Mouse (Mus musculus) CH12.LX (cell line): ENCODE data around the gene M6pr. TPM values are rescaled to one million over a fixed set of nuclear protein-coding genes. Genes with fewer than 3 reads are reported as not detected.

Experiments used
- DNase-seq: peaks from one replicate; pipeline ENCODE4 v3.0.0-alpha.2; 2013; ENCODE audit errors: extremely low read depth
- H3K27ac ChIP-seq: 2 replicates; pipeline ENCODE4 v1.5.1; 2012; ENCODE audit warnings: low read depth, mild to moderate bottlenecking, control low read depth, moderate library complexity; ENCODE audit not compliant: insufficient read depth
- H3K27me3 ChIP-seq: replicated peaks from 2 replicates; pipeline ENCODE3; 2012; ENCODE audit warnings: inconsistent platforms
- H3K36me3 ChIP-seq, 2 experiments: replicated peaks in 1 of 2; 2 replicates each; pipeline versions ENCODE3 to v1.6.1; 2012; ENCODE audit warnings: inconsistent platforms in 1 of 2, low read length in 1 of 2, mild to moderate bottlenecking in 1 of 2, mixed read lengths in 1 of 2, moderate library complexity in 1 of 2; ENCODE audit not compliant: control insufficient read depth in 1 of 2, insufficient read depth in 1 of 2
- H3K4me1 ChIP-seq, 2 experiments: 2 replicates each; pipeline ENCODE4 v1.6.1; 2012; ENCODE audit warnings: inconsistent platforms in 1 of 2, moderate library complexity in 1 of 2; ENCODE audit not compliant: insufficient read depth in 2 of 2, control insufficient read depth in 1 of 2
- H3K4me2 ChIP-seq: 2 replicates; pipeline ENCODE4 v1.6.1; 2012; ENCODE audit warnings: low read depth, mild to moderate bottlenecking, control low read depth; ENCODE audit not compliant: poor library complexity, insufficient read depth, severe bottlenecking
- H3K4me3 ChIP-seq, 3 experiments: fragments of 150-350 bp in 1 of 3; sonication (generic) in 1 of 3; replicated peaks in 1 of 3; 2 replicates each; pipeline versions ENCODE3 to v1.5.1; 2011 to 2012; ENCODE audit warnings: low read depth in 2 of 3, low read length in 2 of 3, mild to moderate bottlenecking in 2 of 3, moderate library complexity in 2 of 3, control low read depth in 1 of 3, improper control_type of control experiment in 1 of 3, inconsistent platforms in 1 of 3, mixed read lengths in 1 of 3; ENCODE audit not compliant: poor library complexity in 1 of 3
- H3K79me2 ChIP-seq: replicated peaks from 2 replicates; pipeline ENCODE4 v1.6.1; 2012; ENCODE audit warnings: mild to moderate bottlenecking, moderate library complexity; ENCODE audit not compliant: control insufficient read depth, poor library complexity, insufficient read depth, severe bottlenecking; ENCODE audit errors: extremely low read depth
- H3K9ac ChIP-seq: 2 replicates; pipeline ENCODE4 v1.6.1; 2012; ENCODE audit warnings: low read depth, mild to moderate bottlenecking, control low read depth, moderate library complexity; ENCODE audit not compliant: insufficient read depth
- H3K9me3 ChIP-seq: replicated peaks from 2 replicates; pipeline ENCODE3; 2012; ENCODE audit warnings: low read length, inconsistent platforms, mixed read lengths
- BHLHE40 ChIP-seq: IDR thresholded peaks from 2 replicates; pipeline ENCODE4 v1.6.1; 2011; ENCODE audit warnings: mild to moderate bottlenecking, low read depth, low read length, improper control_type of control experiment
- CHD1 ChIP-seq: IDR thresholded peaks from 2 replicates; pipeline ENCODE4 v1.6.1; 2012; ENCODE audit warnings: low read depth, low read length, improper control_type of control experiment, inconsistent platforms
- CHD2 ChIP-seq: IDR thresholded peaks from 2 replicates; pipeline ENCODE4 v1.6.1; 2011; ENCODE audit warnings: low read length, improper control_type of control experiment
- CTCF ChIP-seq, 2 experiments: IDR thresholded peaks in 1 of 2; conservative IDR thresholded peaks in 1 of 2; 2 replicates each; pipeline ENCODE4 v1.5.1; 2011 to 2012; ENCODE audit warnings: low read depth in 2 of 2, low read length in 2 of 2, improper control_type of control experiment in 1 of 2, inconsistent platforms in 1 of 2, mild to moderate bottlenecking in 1 of 2, moderate library complexity in 1 of 2
- E2F4 ChIP-seq: IDR thresholded peaks from 2 replicates; pipeline ENCODE4 v1.6.1; 2011; ENCODE audit warnings: low read depth, low read length, improper control_type of control experiment; ENCODE audit not compliant: insufficient replicate concordance
- ELF1 ChIP-seq: IDR thresholded peaks from 2 replicates; pipeline ENCODE4 v1.6.1; 2014; ENCODE audit warnings: low read depth, mild to moderate bottlenecking, inconsistent platforms, low read length, improper control_type of control experiment
- EP300 ChIP-seq: IDR thresholded peaks from 2 replicates; pipeline ENCODE4 v1.6.1; 2011; ENCODE audit warnings: low read length, improper control_type of control experiment
- ETS1 ChIP-seq: conservative IDR thresholded peaks from 2 replicates; pipeline ENCODE4 v1.6.1; 2012; ENCODE audit warnings: low read depth, mild to moderate bottlenecking, inconsistent platforms, low read length, improper control_type of control experiment, moderate library complexity
- GABPA ChIP-seq: IDR thresholded peaks from 2 replicates; pipeline ENCODE4 v1.6.1; 2012; ENCODE audit warnings: low read depth, low read length, improper control_type of control experiment, inconsistent platforms; ENCODE audit not compliant: insufficient replicate concordance
- HCFC1 ChIP-seq: IDR thresholded peaks from 2 replicates; pipeline ENCODE4 v1.6.1; 2012; ENCODE audit warnings: low read depth, mild to moderate bottlenecking, inconsistent platforms, low read length, improper control_type of control experiment
- IRF4 ChIP-seq: IDR thresholded peaks from 2 replicates; pipeline ENCODE4 v1.6.1; 2014; ENCODE audit warnings: low read depth, mild to moderate bottlenecking, inconsistent platforms, low read length, improper control_type of control experiment
- JUN ChIP-seq: IDR thresholded peaks from 2 replicates; pipeline ENCODE4 v1.6.1; 2011; ENCODE audit warnings: low read depth, mild to moderate bottlenecking, low read length, improper control_type of control experiment, moderate library complexity; ENCODE audit not compliant: insufficient read depth
- JUND ChIP-seq: conservative IDR thresholded peaks from 2 replicates; pipeline ENCODE4 v1.6.1; 2011; ENCODE audit warnings: low read depth, low read length, improper control_type of control experiment
- KAT2A ChIP-seq: IDR thresholded peaks from 2 replicates; pipeline ENCODE4 v1.6.1; 2012; ENCODE audit warnings: low read length, improper control_type of control experiment, inconsistent platforms; ENCODE audit not compliant: insufficient replicate concordance
- MAX ChIP-seq: IDR thresholded peaks from 2 replicates; pipeline ENCODE4 v1.6.1; 2011; ENCODE audit warnings: low read length, improper control_type of control experiment
- MAZ ChIP-seq: IDR thresholded peaks from 2 replicates; pipeline ENCODE4 v1.6.1; 2012; ENCODE audit warnings: low read depth, mild to moderate bottlenecking, inconsistent platforms, low read length, improper control_type of control experiment, moderate library complexity
- MEF2A ChIP-seq: IDR thresholded peaks from 2 replicates; pipeline ENCODE4 v1.6.1; 2014; ENCODE audit warnings: low read depth, mild to moderate bottlenecking, inconsistent platforms, low read length, improper control_type of control experiment, borderline replicate concordance
- MXI1 ChIP-seq: IDR thresholded peaks from 2 replicates; pipeline ENCODE4 v1.6.1; 2011; ENCODE audit warnings: mild to moderate bottlenecking, low read depth, low read length, improper control_type of control experiment
- MYC ChIP-seq: IDR thresholded peaks from 2 replicates; pipeline ENCODE4 v1.6.1; 2011; ENCODE audit warnings: low read depth, mild to moderate bottlenecking, improper control_type of control experiment, low read length
- NELFE ChIP-seq: IDR thresholded peaks from 2 replicates; pipeline ENCODE4 v1.6.1; 2011; ENCODE audit warnings: low read depth, low read length, improper control_type of control experiment
- PAX5 ChIP-seq: IDR thresholded peaks from 2 replicates; pipeline ENCODE4 v1.6.1; 2012; ENCODE audit warnings: low read length, inconsistent platforms, mixed read lengths
- POLR2A ChIP-seq: IDR thresholded peaks from 2 replicates; pipeline ENCODE4 v1.6.1; 2011; ENCODE audit warnings: low read depth, mild to moderate bottlenecking, improper control_type of control experiment, low read length
- POLR2AphosphoS2 ChIP-seq: IDR thresholded peaks from 2 replicates; pipeline ENCODE4 v1.6.1; 2011; ENCODE audit warnings: low read depth, low read length, improper control_type of control experiment
- RAD21 ChIP-seq: IDR thresholded peaks from 2 replicates; pipeline ENCODE4 v1.6.1; 2011; ENCODE audit warnings: low read depth, mild to moderate bottlenecking, low read length, improper control_type of control experiment, moderate library complexity
- RCOR1 ChIP-seq: conservative IDR thresholded peaks from 2 replicates; pipeline ENCODE4 v1.6.1; 2012; ENCODE audit warnings: low read depth, mild to moderate bottlenecking, inconsistent platforms, low read length, improper control_type of control experiment
- SIN3A ChIP-seq: IDR thresholded peaks from 2 replicates; pipeline ENCODE4 v1.6.1; 2012; ENCODE audit warnings: low read length, improper control_type of control experiment, inconsistent platforms
- SMC3 ChIP-seq: IDR thresholded peaks from 2 replicates; pipeline ENCODE4 v1.6.1; 2011; ENCODE audit warnings: low read depth, low read length, improper control_type of control experiment
- TBP ChIP-seq: conservative IDR thresholded peaks from 2 replicates; pipeline ENCODE4 v1.6.1; 2011; ENCODE audit warnings: low read depth, low read length, improper control_type of control experiment
- TCF12 ChIP-seq: IDR thresholded peaks from 2 replicates; pipeline ENCODE4 v1.6.1; 2014; ENCODE audit warnings: low read depth, mild to moderate bottlenecking, inconsistent platforms, low read length, improper control_type of control experiment
- UBTF ChIP-seq: IDR thresholded peaks from 2 replicates; pipeline ENCODE4 v1.6.1; 2012; ENCODE audit warnings: low read depth, mild to moderate bottlenecking, inconsistent platforms, low read length, improper control_type of control experiment, moderate library complexity
- USF2 ChIP-seq: conservative IDR thresholded peaks from 2 replicates; pipeline ENCODE4 v1.6.1; 2011; ENCODE audit warnings: low read depth, low read length, improper control_type of control experiment
- ZC3H11A ChIP-seq: IDR thresholded peaks from 2 replicates; pipeline ENCODE4 v1.6.1; 2012; ENCODE audit warnings: low read depth, mild to moderate bottlenecking, inconsistent platforms, low read length, improper control_type of control experiment
- ZMIZ1 ChIP-seq: IDR thresholded peaks from 2 replicates; pipeline ENCODE4 v1.6.1; 2012; ENCODE audit warnings: low read depth, mild to moderate bottlenecking, inconsistent platforms, low read length, improper control_type of control experiment
- ZNF384 ChIP-seq: IDR thresholded peaks from 2 replicates; pipeline ENCODE4 v1.6.1; 2012; ENCODE audit warnings: low read depth, low read length, improper control_type of control experiment, inconsistent platforms
- dilution Hi-C: fragments of 300-500 bp; cut with MboI; formaldehyde crosslinking; loops from 2 replicates; pipeline ENCODE4 v1.14.3; 2020; ENCODE audit warnings: low sequenced_read_pairs; ENCODE audit not compliant: extremely low pct_unique_long_range_greater_than_20kb, extremely low pct_ligation_motif_present
- in situ Hi-C: fragments of 300-500 bp; cut with MboI; formaldehyde crosslinking; loops from 3 replicates; pipeline ENCODE4 v1.14.3; 2019; ENCODE audit warnings: low sequenced_read_pairs, low pct_ligation_motif_present, low pct_unique_long_range_greater_than_20kb, mixed read lengths
- polyA plus RNA-seq: library from polyadenylated mRNA; unstranded; fragments of >175 nt; gene quantifications from 2 replicates; pipeline ENCODE4 v1.2.1, GENCODE M21; 2012; ENCODE audit warnings: low read depth; ENCODE audit not compliant: insufficient read length
- total RNA-seq, 2 experiments: library from RNA; depleted of rRNA; stranded (reverse); fragments of 300-350 nt in 1 of 2; fragments of >200 nt in 1 of 2; gene quantifications; 2 replicates each; pipeline ENCODE4 v1.2.3; 2012 to 2014

Gene M6pr
- total and polyA plus RNA-seq, 3 experiments: 148 to 291 (median 228) TPM

GRCm38 (mm10) chr6:122304355-122304754 lies 4.2 kb upstream of the M6pr start:
- Histone ChIP-seq H3K9me3 (no peaks in the 10 kb centered on the region), H3K27me3 (no peaks in the 10 kb centered on the region), H3K79me2 (peaks cover 5% of the 10 kb centered on the region), H3K27ac (no peak overlapping the region; the same call in 1 of the 2 replicates), H3K9ac (no peak overlapping the region), H3K4me1 (peaks cover 0 to 55% of the 10 kb centered on the region in 2 experiments; a peak in 3 of 4 replicates), H3K4me3 (no peak overlapping the region), H3K36me3 (no peaks in the 10 kb centered on the region), H3K4me2 (no peak overlapping the region)
- peak; percentile 87 for DNase-seq
- in situ Hi-C loops (no loop called here), dilution Hi-C loops (no loop called here)
- peak; percentile 71 for TF ChIP-seq POLR2A
- no peak for TF ChIP-seq ETS1
- TF ChIP-seq UBTF: no peak
- peak; percentile 70 for TF ChIP-seq RAD21
- no peak for TF ChIP-seq JUND
- no peak for TF ChIP-seq RCOR1
- no peak for TF ChIP-seq ZNF384
- no peak for TF ChIP-seq CHD2
- no peak for TF ChIP-seq TCF12
- TF ChIP-seq GABPA: no peak
- TF ChIP-seq MEF2A: no peak; the same call in 1 of the 2 replicates
- TF ChIP-seq JUN: no peak
- TF ChIP-seq NELFE: 0 out of 2 replicates have a peak, but pooled peaks have one; percentile 28
- no peak for TF ChIP-seq POLR2AphosphoS2
- no peak for TF ChIP-seq SIN3A
- TF ChIP-seq HCFC1: peak; percentile 47
- TF ChIP-seq ZMIZ1: peak; percentile 96
- TF ChIP-seq IRF4: 0 out of 2 replicates have a peak, but pooled peaks have one; percentile 16
- no peak for TF ChIP-seq E2F4
- TF ChIP-seq ZC3H11A: peak; percentile 33; the same call in 1 of the 2 replicates
- TF ChIP-seq MAZ: no peak
- no peak for TF ChIP-seq MYC
- no peak for TF ChIP-seq ELF1
- peak; percentile 95 for TF ChIP-seq TBP
- TF ChIP-seq MAX: no peak
- no peak for TF ChIP-seq MXI1
- TF ChIP-seq PAX5: no peak
- TF ChIP-seq CHD1: no peak
- TF ChIP-seq SMC3: peak; percentile 91
- 0 out of 2 replicates have a peak, but pooled peaks have one; percentile 7 for TF ChIP-seq BHLHE40
- TF ChIP-seq EP300: no peak
- TF ChIP-seq CTCF (conservative IDR thresholded peaks at IDR 0.05 in 1 of 2, IDR thresholded peaks at IDR 0.05 in 1 of 2; ENCODE audit: low read depth in 2 of 2, low read length in 2 of 2): peak; percentile 56 to 91
- TF ChIP-seq USF2: no peak
- no peak for TF ChIP-seq KAT2A
